Mouse (Mus musculus) forebrain, embryonic 15.5 days (tissue): Measurements from ENCODE around the gene Akt3. TPM values are rescaled to one million over a fixed set of nuclear protein-coding genes. Genes with fewer than 3 reads are reported as not detected.

Experiments
- ATAC-seq: fragments of 200-750 bp; cut with Nextera tagmentation; replicated peaks from 2 replicates; pipeline ENCODE4 v1.8.0; 2017; ENCODE audit warnings: mild to moderate bottlenecking, moderate TSS enrichment, moderate library complexity
- H3K27ac ChIP-seq: fragments of 300-500 bp; sonication (generic); replicated peaks from 2 replicates; pipeline ENCODE4 v1.5.1; 2015; ENCODE audit warnings: mild to moderate bottlenecking, inconsistent platforms
- H3K27me3 ChIP-seq: fragments of 300-500 bp; sonication (generic); 2 replicates; pipeline ENCODE4 v1.6.1; 2015; ENCODE audit warnings: inconsistent platforms
- H3K36me3 ChIP-seq: fragments of 300-500 bp; sonication (generic); 2 replicates; pipeline ENCODE4 v1.6.1; 2015; ENCODE audit warnings: mild to moderate bottlenecking, inconsistent platforms
- H3K4me1 ChIP-seq: fragments of 300-500 bp; sonication (generic); 2 replicates; pipeline ENCODE4 v1.6.1; 2015; ENCODE audit warnings: inconsistent platforms
- H3K4me2 ChIP-seq: fragments of 300-500 bp; sonication (generic); replicated peaks from 2 replicates; pipeline ENCODE4 v1.6.1; 2015; ENCODE audit warnings: mild to moderate bottlenecking, inconsistent platforms
- H3K4me3 ChIP-seq: fragments of 300-500 bp; sonication (generic); 2 replicates; pipeline ENCODE4 v1.5.1; 2015; ENCODE audit warnings: mild to moderate bottlenecking, inconsistent platforms
- H3K9ac ChIP-seq: fragments of 300-500 bp; sonication (generic); replicated peaks from 2 replicates; pipeline ENCODE4 v1.6.1; 2015; ENCODE audit warnings: mild to moderate bottlenecking, inconsistent platforms
- H3K9me3 ChIP-seq: fragments of 300-500 bp; sonication (generic); 2 replicates; pipeline ENCODE4 v1.6.1; 2016; ENCODE audit warnings: inconsistent platforms
- WGBS: fragments of 180-500 bp; shearing (Covaris S2); methylation state at CpG from one replicate; pipeline ENCODE4 v1.1.7; 2015; ENCODE audit warnings: mixed read lengths; 5-methylcytosine and 5-hydroxymethylcytosine counted together
- polyA plus RNA-seq: library from polyadenylated mRNA; unstranded; fragments of >200 nt; fragmentation: Nextera tagmentation; extraction: Ambion mirVana; gene quantifications from 2 replicates; pipeline ENCODE4 v1.2.1, GENCODE M21; 2015

The Akt3 gene
- polyA plus RNA-seq, 1 experiment from 2014 or later, result 38.8 TPM

- WGBS, result 22% methylated on average over 8 of the region's 8 CpGs
- no peak for ATAC-seq
- 0 out of 2 replicates have a peak overlapping the region, but pooled peaks have one; percentile 99 for H3K27ac ChIP-seq
Measured at GRCm38 (mm10) chr1:176992517-176992916, 265.5 kb downstream of the Akt3 start.

GRCm38 (mm10) chr1:176991473-176991872, 266.5 kb downstream of the Akt3 start:
- Histone ChIP-seq H3K4me3 (no peak overlapping the region), H3K4me2 (no peak overlapping the region), H3K9ac (no peak overlapping the region), H3K27ac (no peak overlapping the region), H3K4me1 (peaks cover 61% of the 10 kb centered on the region), H3K27me3 (no peaks in the 10 kb centered on the region), H3K9me3 (no peaks in the 10 kb centered on the region), H3K36me3 (no peaks in the 10 kb centered on the region)
- no peak for ATAC-seq
- WGBS, result 90% methylated on average over 4 of the region's 4 CpGs

More at GRCm38 (mm10) chr1:176992517-176992916, 265.5 kb downstream of the Akt3 start:
- H3K27me3 ChIP-seq, result no peaks in the 10 kb centered on the region
- H3K4me1 ChIP-seq, result peaks cover 61% of the 10 kb centered on the region
- no peak overlapping the region for H3K4me3 ChIP-seq
- no peak overlapping the region for H3K4me2 ChIP-seq
- H3K36me3 ChIP-seq, result no peaks in the 10 kb centered on the region
- H3K9me3 ChIP-seq, result no peaks in the 10 kb centered on the region
- H3K9ac ChIP-seq, result no peak overlapping the region

GRCm38 (mm10) chr1:176986990-176987740, 270.8 kb downstream of the Akt3 start:
- WGBS, result 50% methylated on average over 6 of the region's 6 CpGs
- no peaks in the 10 kb centered on the region for H3K9me3 ChIP-seq
- no peak overlapping the region for H3K4me2 ChIP-seq
- no peak overlapping the region; the same call in 1 of the 2 replicates for H3K27ac ChIP-seq
- H3K4me1 ChIP-seq, result peaks cover 38% of the 10 kb centered on the region
- no peaks in the 10 kb centered on the region for H3K36me3 ChIP-seq
- no peak overlapping the region for H3K9ac ChIP-seq
- no peak overlapping the region for H3K4me3 ChIP-seq
- H3K27me3 ChIP-seq, result no peaks in the 10 kb centered on the region
- no peak for ATAC-seq

DNA sequence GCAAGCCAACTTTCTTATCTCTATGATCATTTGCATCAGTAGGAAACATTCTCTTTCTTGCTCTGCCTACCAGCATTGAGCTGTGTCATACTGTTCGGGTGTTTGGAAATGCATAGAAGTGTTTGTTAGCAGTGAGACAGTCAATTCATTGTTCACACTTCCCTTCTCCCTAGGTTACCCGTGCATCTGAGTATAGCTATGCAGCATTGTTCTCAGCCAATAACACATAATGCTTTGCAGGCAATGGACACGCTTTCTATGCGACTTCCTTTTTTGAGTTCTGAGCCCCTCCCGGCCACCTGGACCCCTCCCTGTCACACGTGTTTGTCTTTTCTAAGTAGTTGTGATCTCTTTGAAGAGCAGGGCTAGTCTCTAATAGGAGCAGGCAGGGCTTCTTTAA, 271.7 kb downstream of the Akt3 start:
- Histone ChIP-seq H3K4me2 (no peak overlapping the region), H3K4me1 (peaks cover 40% of the 10 kb centered on the region), H3K27ac (peak overlapping the region; percentile 67), H3K27me3 (no peaks in the 10 kb centered on the region), H3K4me3 (no peak overlapping the region), H3K9ac (no peak overlapping the region), H3K9me3 (no peaks in the 10 kb centered on the region), H3K36me3 (no peaks in the 10 kb centered on the region)
- ATAC-seq, result no peak
- 58% methylated on average over 6 of the region's 6 CpGs for WGBS

- WGBS, result 38% methylated on average over 6 of the region's 6 CpGs
- Histone ChIP-seq H3K27me3 (no peaks in the 10 kb centered on the region), H3K9ac (no peak overlapping the region), H3K36me3 (no peaks in the 10 kb centered on the region), H3K27ac (peak overlapping the region; percentile 67), H3K4me2 (no peak overlapping the region), H3K4me3 (no peak overlapping the region), H3K4me1 (peaks cover 46% of the 10 kb centered on the region), H3K9me3 (no peaks in the 10 kb centered on the region)
- ATAC-seq, result 0 out of 2 replicates have a peak, but pooled peaks have one; percentile 37
Measured at GRCm38 (mm10) chr1:176985691-176986090, 272.3 kb downstream of the Akt3 start.

- Histone ChIP-seq H3K9me3 (no peaks in the 10 kb centered on the region), H3K9ac (no peak overlapping the region), H3K27me3 (no peaks in the 10 kb centered on the region), H3K4me2 (no peak overlapping the region), H3K27ac (no peak overlapping the region), H3K36me3 (no peaks in the 10 kb centered on the region), H3K4me3 (no peak overlapping the region), H3K4me1 (peaks cover 42% of the 10 kb centered on the region)
- WGBS, result 91% methylated on average over 8 of the region's 8 CpGs
- ATAC-seq, result no peak
Measured at GRCm38 (mm10) chr1:176982671-176983070, 275.3 kb downstream of the Akt3 start.

DNA sequence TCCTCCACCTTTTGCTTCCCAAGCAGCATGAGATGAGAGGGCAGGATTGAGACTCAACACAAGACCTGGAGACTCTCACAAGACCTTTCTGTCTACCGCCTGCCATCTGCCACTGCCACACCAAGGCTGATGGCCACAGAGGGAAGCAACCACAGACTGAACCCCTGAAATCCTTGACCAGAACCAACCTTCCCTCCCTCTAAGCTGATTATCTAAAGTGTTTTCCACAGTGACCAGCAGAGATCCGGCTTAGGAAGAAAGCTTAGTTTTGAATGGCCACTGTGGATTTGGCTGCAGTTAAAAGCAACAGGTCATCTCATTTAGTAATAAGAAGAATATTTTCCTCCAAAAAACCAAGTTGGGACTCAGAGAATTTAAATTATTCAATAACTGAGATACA, 276.5 kb downstream of the Akt3 start:
- Histone ChIP-seq H3K27me3 (no peaks in the 10 kb centered on the region), H3K4me3 (no peak overlapping the region), H3K4me2 (no peak overlapping the region), H3K4me1 (peaks cover 32% of the 10 kb centered on the region), H3K36me3 (no peaks in the 10 kb centered on the region), H3K27ac (peak overlapping the region; percentile 44; the same call in 1 of the 2 replicates), H3K9ac (no peak overlapping the region), H3K9me3 (no peaks in the 10 kb centered on the region)
- no peak for ATAC-seq
- 81% methylated on average over 2 of the region's 2 CpGs for WGBS

DNA sequence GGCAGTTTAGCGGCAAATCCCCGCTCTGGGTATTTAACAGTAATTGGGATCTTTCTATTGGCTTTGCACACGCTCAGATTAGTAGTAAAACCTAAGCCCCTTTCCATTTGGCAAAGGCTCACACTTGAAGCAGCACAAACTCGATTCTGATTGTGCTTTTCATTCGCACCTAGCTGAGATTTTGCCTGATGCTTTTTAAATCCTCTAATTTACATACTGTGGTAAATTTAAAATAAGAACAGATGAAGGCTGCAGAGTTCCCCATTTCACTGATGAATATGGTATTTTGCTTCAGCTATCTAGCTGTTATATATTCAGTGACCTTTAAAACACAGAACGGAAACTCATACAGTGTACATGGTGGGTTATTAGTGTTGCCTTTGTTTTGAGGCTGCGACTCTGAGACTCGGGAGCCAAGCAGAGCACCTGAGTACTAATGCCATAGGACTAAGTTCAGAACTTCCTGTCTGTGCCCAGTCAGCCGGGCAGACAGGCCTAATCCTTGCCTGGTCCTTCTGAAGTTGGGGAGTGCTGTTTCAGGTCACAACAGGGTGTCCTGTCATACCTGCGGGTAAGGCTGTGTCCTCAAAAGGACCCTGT, 277.1 kb downstream of the Akt3 start:
- ATAC-seq, result no peak
- Histone ChIP-seq H3K27me3 (no peaks in the 10 kb centered on the region), H3K4me3 (no peak overlapping the region), H3K9me3 (no peaks in the 10 kb centered on the region), H3K36me3 (no peaks in the 10 kb centered on the region), H3K9ac (no peak overlapping the region), H3K4me1 (peaks cover 26% of the 10 kb centered on the region), H3K4me2 (no peak overlapping the region), H3K27ac (peak overlapping the region; percentile 44)
- 53% methylated on average over 10 of the region's 10 CpGs for WGBS

DNA sequence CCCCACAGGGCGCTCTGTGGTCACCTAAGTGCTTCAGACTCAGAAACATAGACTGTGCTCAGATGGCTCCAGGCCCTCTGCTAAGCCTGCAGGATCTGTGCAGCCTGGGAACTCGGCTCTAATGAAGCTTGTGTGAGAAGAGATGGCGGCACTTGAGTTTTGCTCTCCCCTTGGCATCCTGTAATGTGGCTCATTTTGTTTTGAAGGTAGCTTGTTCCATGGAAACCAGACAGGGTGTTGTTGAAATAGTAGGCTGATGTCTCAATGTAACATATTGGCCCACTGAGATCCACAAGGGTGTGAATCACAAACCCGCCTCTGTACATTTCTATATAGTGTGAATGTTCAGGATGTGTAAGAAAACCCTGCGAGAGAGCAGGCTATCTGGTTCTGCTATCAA, 277.9 kb downstream of the Akt3 start:
- no peak overlapping the region for H3K4me2 ChIP-seq
- H3K27ac ChIP-seq, result peak overlapping the region; percentile 44
- no peaks in the 10 kb centered on the region for H3K36me3 ChIP-seq
- H3K9me3 ChIP-seq, result no peaks in the 10 kb centered on the region
- ATAC-seq, result no peak; the same call in 1 of the 2 replicates
- 66% methylated on average over 5 of the region's 5 CpGs for WGBS
- no peak overlapping the region for H3K4me3 ChIP-seq
- H3K27me3 ChIP-seq, result no peaks in the 10 kb centered on the region
- peaks cover 18% of the 10 kb centered on the region for H3K4me1 ChIP-seq
- H3K9ac ChIP-seq, result no peak overlapping the region

GRCm38 (mm10) chr1:176979235-176979634, 278.8 kb downstream of the Akt3 start:
- H3K36me3 ChIP-seq, result no peaks in the 10 kb centered on the region
- no peak overlapping the region for H3K9ac ChIP-seq
- no peak overlapping the region for H3K4me2 ChIP-seq
- no peaks in the 10 kb centered on the region for H3K9me3 ChIP-seq
- H3K4me3 ChIP-seq, result no peak overlapping the region
- H3K27ac ChIP-seq, result no peak overlapping the region; the same call in 1 of the 2 replicates
- H3K27me3 ChIP-seq, result no peaks in the 10 kb centered on the region
- no peak for ATAC-seq
- H3K4me1 ChIP-seq, result peaks cover 16% of the 10 kb centered on the region

DNA sequence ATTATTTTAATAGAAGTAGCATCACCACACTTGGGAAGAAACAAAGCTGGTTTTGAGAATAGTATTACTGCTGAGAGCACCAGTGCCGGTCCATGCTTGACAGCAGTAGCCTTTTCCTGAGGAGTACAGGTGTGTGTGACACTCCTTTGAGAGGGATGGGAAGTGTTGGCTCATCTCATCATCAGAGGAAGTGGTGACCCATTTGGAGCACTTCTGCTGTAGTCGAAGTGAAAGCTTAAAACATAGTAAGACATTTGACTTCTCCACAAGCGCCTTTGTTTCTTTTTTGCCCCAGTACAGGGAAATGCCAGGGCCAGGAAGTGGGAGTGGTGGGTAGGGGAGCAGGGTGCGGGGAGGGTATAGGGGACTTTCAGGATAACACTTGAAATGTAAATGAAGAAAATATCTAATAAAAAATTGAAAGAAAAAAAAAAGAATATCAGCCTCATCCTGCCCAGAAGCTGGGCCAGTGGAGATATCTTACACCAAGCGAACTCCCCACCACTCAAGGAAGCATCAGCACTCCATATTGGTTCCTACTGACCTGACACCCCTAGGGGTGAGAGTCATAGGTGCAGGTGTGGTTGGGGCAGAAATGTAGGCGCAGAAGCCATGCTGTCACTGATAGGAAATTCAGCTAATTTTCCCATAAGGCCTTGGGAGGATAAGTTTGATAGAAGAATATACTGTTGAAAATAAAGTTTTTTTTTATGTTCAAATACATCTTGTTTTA, 284.5 kb downstream of the Akt3 start:
- H3K36me3 ChIP-seq, result no peaks in the 10 kb centered on the region
- peaks cover 18% of the 10 kb centered on the region for H3K4me1 ChIP-seq
- no peak overlapping the region for H3K4me3 ChIP-seq
- ATAC-seq, result no peak
- H3K9ac ChIP-seq, result no peak overlapping the region
- no peak overlapping the region for H3K27ac ChIP-seq
- H3K9me3 ChIP-seq, result no peaks in the 10 kb centered on the region
- no peak overlapping the region for H3K4me2 ChIP-seq
- no peaks in the 10 kb centered on the region for H3K27me3 ChIP-seq
- WGBS, result 93% methylated on average over 6 of the region's 6 CpGs

DNA sequence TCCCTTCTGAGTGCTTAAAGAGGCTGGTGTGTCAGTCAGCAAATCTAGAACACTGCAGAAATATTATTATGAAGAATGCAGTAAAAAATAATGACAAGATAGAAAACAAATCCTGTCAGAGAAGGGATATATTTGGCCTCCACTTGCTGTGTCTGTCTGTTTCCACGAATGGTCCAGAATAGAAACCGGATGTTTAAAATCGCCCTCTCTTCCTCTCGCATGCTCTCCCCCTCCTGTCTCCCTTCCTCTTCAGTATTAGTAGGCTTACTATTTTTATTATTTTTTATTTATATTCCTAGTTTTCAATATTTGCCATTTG, 286.6 kb downstream of the Akt3 start:
- WGBS, result 84% methylated on average over 4 of the region's 4 CpGs
- no peaks in the 10 kb centered on the region for H3K27me3 ChIP-seq
- ATAC-seq, result no peak
- H3K4me2 ChIP-seq, result no peak overlapping the region
- peak overlapping the region; percentile 67 for H3K27ac ChIP-seq
- no peaks in the 10 kb centered on the region for H3K36me3 ChIP-seq
- H3K9ac ChIP-seq, result no peak overlapping the region
- no peak overlapping the region for H3K4me3 ChIP-seq
- H3K9me3 ChIP-seq, result no peaks in the 10 kb centered on the region
- peaks cover 18% of the 10 kb centered on the region for H3K4me1 ChIP-seq
